Mouse (Mus musculus): Measurements from ENCODE around the gene St3gal3.

St3gal3 gene

DNA sequence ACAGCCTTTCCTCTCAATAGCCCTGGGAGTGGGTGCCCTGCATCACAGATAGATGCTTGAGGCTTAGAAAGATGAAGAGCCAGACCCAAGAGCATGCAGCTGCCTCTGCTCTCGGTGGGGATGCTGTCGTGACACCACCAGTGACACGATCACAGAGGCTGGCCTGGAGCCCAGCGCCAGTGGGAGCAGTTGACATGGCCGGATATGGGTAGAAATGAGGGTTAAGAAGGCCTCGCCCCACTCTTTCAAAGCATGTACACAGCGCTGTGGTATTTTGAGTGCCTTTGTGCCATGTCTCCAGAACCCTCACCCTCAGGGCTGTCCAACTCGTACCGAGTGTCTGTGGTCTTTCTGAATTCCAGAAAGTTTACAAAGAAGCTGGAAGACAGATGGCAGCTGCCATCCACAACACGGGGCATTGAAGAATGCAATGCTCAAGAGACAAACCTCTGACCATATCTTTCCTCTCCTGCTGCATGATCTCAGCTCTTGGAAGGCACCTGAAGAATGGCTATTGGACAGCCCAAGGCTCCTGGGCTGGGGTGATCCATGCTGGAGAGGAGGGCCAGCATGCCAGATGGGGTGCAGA is 118.3 kb downstream of the St3gal3 start:
- no peak for DNase-seq

DNA sequence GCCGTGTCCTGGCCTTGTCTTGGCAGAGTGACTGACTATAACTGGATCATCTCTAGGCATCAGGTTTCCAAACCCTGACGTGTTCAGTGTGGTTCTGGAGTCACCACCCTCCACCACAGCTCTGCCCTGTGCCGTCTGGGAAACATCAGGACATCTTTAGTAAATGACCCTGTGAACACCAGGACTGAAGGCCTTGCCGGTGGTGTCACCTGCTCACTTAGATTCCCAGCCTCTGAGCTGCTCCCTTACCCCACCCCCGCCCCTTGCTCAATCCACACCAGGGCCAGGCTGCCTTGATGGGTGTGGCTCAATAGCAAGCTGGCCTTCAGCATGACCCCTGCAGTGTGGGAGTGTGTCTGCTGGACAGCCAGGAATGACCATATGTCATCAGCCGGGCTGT is 119.1 kb downstream of the St3gal3 start:
- peak; percentile 49 to 69 for DNase-seq

DNA sequence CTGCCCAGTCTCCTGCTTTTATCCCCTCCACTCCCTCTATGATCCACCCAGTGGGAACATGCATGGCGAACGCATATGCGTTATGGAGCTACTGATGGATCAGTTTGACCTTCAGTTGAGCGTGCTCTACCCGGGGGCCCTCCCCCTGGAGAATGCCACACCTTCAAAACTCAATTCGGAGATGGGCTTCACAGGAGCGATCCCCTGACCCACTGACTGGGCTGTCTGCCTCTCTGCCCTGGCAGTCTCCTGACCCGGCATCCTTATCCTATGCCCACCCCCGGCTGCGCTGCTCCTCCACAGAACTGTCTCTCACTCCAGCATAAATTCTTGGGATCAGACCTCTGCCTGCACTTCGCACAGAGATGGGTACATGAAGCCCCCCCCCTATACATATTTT is 119.6 kb downstream of the St3gal3 start:
- no peak for DNase-seq

DNA sequence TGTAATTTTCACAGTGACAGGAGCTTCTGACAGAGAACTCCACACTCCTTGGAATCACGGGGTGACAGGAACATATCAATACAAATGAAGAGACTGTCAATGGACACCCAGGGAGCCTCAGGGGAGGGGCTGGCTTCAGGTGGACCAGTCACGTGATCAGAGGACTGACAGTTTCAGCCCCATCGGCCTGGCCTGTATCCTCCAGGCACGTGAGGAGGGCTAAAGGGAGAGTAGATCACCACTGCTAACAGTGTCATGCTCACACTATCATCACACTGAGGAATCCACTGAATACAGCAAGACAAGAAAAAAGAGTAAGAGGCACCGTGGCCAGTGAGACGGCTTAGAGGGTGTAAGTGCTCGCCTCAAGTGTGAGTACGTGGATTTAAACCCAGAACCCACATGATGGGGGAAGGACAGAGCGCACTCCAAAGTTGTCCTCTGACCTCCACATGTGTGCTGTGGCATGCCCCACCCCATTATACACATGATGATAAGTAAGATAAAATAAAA is 124.0 kb downstream of the St3gal3 start:
- no peak for DNase-seq

DNA sequence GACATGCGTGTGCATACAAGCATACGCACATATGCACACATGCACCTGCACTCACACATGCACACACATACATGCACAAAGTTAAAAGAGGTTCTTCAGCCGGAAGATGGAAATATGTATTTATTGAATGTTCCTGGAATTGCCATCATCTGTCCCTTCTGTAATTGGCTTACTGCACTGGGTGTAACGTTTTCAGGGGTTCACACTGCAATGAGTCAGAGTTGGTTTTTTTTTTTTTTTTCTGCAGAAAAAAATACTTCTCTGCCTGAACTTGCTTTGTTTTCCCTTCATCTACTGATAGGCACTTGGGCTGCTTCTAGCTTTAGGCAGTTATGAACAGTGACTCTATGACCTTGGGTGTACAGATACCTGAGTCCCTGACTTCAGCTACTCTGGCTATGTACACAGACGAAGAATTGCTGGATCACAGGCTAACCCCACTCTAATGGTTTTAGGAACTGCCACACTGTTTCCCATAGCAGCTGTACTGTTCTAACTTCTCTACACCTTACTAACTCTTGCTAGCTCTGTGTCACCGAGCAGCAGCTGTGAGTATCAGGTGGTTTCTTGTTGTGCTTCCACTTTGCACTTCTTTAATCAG is 126.2 kb downstream of the St3gal3 start:
- DNase-seq = no peak

DNA sequence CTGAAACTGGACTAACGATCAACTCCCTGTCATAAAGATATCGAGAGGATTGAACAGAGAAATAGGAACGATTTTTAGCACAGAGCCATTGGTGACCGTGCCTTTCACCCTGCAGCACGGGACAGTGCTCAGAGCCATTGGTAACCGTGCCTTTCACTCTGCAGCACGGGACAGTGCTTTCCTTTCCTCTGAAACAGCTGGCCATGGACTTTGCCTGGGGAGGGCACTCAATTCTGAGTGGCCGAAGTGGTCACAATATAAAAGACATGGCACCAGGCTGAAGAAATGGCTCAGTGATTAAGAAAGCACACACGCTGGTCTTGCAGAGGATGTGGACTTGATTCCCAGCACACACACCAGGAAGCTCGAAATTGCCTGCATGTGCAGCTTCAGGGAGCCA is 133.4 kb downstream of the St3gal3 start:
- no peak for DNase-seq

DNA sequence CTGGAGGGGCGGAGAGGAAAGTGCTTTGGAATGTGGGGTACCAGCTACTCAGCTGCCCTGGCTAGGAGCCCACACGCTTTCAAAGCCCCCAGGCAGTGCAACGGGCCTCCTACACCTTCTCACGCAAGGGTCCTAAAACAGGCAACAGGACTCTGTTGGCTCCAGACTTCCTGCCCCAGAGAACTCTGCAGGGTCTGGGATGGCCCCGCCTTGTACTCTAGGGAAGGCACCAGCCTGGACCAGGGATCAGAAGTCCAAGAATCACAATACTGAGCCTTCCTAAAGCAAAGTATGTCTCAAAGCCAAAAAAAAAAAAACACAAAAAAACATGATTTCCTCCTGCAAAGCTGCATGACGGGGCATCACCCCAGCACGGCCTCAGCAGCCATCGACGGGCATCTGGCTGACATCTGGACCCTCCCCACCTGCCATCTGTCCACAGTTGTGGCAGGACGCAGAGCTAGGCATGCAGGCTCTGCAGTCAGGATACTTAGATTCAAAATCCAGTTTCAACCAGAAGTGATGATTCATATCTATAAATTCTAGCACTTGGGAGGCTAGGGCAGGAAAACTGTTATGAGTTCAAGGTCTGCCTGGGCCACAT is 134.0 kb downstream of the St3gal3 start:
- DNase-seq = no peak

DNA sequence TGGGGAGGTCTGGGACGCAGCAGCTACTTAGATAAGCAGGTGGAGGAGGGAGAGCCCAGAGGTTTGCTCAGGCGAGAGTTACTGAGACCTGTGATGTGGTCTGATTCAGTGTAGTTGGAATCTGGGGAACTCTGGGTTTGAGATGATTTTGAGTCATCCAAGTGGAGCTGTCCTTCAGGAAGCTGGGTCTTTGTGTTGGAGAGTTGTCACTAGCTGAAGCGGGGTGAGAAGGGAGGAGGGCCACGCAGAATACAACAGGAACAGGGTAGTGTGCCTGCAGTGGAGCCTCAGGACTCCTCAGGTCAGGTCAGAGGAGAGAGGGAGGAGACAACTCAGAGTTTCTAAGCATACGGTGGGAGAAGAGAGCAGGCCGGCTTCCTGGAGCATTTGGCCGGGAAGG is 134.8 kb downstream of the St3gal3 start:
- DNase-seq = no peak

DNA sequence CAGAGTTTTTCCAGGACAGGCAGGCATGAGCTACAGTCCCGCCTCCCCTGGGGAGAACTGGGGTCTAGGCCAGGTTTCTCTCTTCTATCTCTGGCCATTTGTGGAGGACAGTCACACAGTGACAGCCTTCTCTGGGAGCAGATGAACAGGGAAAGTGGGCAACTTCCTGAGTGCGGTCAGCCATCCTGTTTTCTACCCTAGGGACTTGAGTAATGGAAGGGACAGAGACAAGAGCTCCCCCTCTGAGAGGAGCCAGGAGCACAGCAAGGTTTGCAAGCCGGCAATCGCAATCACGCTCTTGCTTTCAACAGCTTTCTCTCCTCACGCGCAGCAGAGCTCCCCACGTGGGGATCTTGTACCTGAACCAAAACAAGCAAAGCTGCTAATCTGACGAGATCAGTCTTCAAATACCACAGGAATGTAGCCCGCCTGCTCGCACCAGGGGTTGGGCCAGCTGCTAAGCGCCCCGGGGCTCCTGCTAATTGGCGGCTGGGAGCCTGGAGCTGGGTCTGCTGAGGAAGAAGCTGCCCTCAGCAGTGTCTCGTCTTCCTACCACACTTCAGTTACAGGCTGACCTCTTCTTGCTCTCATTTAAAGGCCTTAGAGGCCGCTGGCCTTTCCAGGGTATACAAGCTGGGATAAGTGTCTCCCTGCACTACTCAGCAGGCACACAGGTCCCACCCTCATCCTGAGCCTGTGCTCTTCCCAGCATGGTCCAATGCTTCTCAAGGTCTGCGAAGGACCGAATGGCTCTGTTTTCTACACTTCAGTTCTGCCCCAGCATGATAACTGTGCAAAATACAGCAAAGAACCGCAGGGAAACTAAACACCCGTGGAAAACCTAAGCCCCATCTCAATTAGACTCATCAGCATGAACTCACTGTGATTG is 137.1 kb downstream of the St3gal3 start:
- peak; percentile 78 to 88 for DNase-seq

DNA sequence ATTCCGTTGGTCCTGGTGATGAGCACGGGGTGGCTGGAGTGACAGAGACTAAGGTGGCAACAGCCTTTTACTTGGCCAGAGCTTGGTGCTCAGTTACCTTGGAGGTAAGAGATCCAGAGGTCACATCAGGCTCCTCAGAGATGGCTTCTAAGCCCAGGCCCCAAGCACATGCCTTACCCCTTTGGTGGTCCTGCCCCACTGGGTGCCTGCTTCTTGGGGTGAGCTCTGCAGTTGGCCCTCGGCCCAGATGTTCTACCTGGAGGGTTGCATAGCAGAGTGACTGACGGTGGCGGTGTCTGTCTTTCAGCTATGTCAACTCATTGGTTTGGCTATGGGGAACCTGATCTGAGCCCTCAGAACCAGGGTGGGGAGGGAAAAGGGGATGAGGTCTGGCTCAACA is 138.0 kb downstream of the St3gal3 start:
- no peak for DNase-seq

DNA sequence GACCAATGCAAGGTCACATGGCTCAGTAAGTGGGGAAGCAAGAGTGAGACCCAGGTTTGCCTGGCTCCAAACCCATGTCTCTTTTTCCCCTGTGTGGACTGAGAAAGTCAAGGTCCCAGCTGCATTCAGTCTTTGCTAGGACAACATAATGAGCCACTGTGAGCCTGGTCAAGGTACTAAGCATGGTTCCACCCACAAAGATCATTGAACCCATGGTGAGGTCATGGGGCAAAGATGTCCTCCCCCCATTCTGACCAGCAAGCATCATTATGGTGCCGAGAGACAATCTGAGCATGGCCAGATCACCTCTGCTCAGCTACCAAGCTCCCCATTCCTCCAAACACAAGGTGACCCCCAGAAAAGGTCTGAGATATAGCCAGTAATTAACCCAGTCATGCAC is 139.3 kb downstream of the St3gal3 start:
- DNase-seq = peak in 1 of 2 experiments; percentile 1

DNA sequence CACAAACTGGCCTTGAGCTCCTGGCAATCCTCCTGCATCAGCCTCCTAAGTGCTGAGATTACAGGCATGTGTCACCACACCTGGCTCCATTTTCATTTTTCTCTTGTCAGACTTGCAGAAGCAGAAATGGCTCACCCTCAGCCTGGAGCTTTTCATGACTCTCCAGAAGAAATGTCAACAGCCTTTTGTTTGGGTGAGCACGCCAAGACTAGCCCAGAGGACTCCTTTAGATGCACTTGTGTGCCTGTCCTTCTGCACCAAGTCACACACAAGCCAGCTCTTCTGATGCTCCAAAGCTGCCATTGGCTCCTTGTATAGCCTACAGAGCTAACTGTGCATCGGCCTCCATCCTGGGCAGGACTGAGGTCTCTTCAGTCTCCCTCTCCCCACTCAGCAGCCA is 141.3 kb downstream of the St3gal3 start:
- DNase-seq = no peak

DNA sequence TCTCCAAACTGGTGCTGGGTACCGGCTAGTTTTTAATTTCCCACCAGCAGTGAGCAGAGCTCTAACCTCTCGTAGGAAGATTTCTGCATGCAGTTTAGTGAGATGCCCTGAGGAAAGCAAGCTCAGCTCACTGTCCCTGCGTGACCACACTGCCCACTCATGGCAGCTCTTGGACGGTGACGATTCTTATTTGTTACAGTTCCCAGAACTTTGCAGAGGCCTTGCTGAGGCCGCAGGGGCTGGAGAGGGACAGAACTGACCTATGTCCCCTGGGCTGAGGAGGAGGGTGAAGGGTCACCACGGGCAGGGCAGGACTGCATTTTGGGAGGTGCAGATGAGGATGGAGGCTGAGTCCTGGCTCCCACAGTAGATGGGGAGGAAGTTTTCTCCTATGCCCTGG is 141.8 kb downstream of the St3gal3 start:
- DNase-seq = no peak

DNA sequence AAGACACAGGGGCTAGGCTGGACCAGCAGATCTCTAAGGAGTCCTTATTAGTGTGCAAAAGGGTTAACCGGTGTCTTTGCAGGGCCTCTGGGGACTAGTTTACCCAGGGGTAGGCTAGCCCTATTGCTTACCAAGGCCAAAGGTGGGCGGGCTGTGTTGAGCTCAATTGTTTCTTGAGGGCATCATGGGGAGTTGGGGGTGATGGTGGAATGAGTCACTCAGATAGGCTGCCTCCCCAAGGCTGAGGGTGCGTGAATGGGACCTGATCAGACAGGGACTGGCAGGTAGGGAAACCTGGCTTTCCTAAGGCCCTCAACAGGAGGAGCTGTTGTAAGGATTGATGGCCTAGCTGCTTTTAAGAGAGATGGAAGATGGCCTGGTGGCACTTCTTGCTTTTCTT is 142.7 kb downstream of the St3gal3 start:
- DNase-seq = no peak

DNA sequence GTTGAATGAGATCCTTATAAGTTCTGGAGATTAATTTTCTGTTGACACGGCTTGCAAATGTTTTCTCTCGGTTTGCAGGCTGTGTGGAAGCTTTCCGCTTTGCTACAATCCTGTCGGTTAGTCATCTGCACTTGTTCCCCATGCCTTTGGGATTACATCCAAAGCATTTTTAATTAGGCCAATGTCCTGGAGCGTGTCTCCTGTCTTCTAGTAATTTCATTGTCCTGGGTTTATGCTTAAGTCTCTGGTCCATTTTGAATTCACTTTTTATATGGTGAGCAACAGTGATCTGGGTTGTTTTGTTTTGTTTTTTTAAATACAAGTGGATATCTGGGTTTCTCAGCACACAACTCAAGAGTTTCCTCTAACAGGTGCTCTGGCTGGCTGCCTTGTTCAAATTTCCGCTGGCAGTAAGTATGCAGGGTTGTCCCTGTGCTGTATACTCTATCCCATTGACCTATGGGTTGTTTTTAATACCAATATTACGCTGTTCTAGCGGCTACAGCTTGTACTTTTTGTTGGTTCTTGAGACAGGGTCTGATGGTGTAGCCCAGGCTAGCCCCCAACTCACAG is 143.6 kb downstream of the St3gal3 start:
- DNase-seq = peak; percentile 51 to 63

DNA sequence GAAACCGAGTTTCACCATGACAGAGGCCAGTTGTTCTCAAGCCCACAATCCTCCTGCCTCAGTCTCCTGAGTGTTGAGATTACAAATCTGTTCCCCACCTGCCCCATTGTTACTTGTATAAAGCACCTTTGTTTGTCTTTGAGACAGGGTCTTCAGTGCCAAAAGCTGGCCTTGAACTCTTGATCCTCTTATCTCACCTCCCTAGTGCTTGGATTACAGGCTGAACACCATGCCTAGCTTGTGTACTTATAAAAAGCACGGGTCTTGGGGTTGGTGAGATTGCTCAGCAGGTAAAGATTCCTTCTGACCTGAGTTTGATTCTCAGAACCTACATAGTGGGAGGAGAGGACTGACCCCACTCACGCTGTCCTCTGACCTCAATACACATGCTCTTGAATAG is 144.1 kb downstream of the St3gal3 start:
- DNase-seq = no peak

DNA sequence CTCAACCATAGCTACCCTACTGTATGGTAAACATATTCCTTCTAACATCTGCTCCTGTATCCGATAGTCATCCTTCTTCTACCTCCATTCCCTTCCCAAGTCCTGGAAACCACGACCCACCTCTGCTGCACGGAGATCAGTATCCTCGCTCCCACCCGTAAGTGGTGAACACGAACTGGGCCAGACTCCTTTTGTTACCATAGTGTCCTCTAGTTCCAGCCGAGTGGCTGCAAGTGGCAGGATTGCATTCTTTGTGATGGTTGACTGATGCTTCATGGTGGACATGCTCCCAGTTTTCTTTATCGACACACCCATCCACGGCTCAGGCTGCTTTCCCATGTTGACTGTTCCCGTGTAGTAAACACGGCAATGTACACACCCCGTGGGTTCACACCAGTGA is 144.9 kb downstream of the St3gal3 start:
- DNase-seq = no peak

DNA sequence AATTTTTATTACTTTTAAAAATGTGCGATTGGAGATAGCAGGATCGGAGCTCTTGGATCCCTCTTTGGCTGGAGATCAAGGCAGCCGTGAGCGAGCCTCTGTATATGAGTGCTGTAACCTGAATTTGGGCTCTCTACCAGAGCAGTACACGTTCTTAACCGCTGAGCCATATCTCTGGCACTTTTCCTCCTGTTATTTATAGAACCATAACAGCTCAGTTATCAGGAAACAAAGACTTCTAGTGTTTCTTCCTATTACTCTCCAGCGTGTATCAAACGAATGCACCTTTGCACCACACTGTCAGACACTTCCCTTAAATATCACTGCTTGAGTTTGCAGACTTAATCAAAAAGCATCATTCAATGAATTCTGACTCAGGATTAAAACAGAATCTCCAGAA is 147.9 kb downstream of the St3gal3 start:
- no peak for DNase-seq

DNA sequence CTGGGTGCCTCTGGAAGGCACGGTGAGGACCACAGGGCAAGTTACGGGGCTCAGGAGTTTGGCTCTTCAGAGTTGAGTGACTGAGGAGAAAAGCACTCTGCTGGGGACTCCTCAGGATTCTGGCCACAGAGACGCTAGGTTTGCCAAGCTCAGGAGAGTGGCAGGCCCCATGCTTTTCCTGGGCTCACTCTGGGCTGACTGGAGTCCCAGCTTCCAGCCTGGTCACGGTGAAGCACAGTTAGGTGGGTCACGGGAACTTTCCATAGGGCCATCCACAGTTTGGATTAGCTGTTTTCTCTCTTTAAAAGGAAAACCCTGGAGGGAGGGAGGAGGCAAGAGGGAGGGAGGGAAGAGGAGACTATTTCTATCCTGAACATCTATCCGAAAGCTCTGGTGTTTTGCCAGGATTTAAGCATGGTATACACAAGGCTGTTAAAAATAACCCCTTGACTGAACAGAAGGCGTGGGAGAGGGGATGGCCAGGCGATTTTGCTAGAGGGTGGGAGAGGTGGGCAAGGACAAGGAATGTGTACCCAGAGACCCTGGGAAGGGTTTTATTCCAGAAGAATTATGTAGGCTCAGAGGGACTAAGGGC is 149.6 kb downstream of the St3gal3 start:
- peak; percentile 34 to 44 for DNase-seq

DNA sequence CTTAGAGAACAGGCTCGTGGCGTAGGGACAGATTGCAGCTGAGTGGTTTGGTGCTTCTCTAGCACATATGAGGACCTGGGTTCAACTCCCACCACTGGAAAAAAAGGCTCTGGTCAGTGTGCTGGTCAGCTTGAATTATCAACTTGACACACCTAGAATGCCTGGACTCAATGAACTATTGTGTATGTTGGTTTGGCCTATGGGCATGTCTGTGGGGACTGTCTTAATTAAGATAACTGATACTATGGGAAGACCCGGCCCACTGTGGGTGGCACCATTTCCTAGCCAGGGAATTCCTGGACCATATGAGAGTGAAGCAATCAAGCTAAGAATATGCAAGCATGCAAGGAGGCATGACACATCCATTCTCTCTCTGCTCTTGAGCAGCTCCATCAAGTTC is 150.5 kb downstream of the St3gal3 start:
- no peak for DNase-seq

DNA sequence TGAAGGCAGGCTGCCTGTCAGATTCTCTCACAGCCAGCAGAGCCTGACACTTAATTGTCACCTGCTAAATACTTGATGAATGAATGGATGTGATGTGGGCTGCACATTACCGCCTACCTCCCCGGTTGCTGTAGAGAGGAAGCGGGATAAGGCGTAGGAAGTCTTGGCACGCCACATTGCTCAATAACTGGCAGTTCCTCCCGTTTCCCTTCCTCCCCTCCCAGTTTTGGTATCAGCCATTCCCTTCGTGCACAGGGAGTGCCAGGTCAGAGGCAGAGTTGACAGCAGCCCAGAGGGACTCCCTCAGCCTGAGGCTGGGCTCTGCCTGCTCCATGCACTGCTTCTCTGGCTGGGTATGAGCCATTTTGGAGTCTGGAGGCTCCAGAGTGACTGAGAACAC is 152.0 kb downstream of the St3gal3 start:
- DNase-seq = no peak

DNA sequence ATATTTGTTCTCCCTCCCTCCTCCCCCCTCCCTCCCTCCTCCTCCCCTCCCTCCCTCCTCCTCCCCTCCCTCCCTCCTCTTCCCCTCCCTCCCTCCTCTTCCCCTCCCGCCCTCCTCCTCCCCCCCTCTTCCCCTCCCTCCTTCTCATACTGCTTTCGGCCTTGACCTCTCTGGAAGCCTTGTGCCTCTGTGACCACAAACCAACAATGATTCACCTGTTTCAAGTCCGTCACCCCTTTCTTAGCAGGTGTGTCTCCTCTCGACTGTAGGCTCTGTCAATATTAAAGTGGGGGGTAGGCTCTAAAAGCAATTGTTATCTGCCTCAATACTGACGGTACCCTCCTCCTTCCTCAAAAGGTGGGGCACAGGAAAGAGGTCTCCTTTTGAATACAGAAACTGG is 153.2 kb downstream of the St3gal3 start:
- no peak for DNase-seq

DNA sequence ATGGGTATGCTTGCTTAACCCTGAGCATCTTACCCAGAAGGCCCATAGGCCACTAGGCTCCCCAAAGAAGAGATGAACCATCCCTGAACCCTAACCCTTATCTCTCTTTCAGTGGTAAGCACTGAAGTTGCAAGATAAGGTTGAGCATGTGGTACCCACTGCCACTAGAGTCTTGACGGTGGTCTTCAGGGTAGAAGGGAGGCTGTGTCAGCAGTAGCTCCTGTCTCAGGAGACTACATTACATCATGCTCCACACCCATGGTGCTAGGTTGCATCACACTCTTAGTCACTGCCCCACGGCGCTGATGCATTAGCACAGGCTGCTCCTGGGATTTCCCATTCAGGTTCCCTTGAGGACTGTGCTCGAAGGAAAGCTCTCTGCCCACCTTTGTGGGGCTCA is 154.6 kb downstream of the St3gal3 start:
- no peak for DNase-seq
